Mouse (Mus musculus): Measurements from ENCODE around the gene Irgq.
A peak's percentile ranks its signal among the peaks of the same experiment; 100 is the strongest.

The Irgq gene

GRCm38 (mm10) chr7:24546634-24547389 is 16.3 kb downstream of the Irgq start:
- peak; percentile 98 to 99 for DNase-seq (ENCODE audit: low spot score in 2 of 2)

GRCm38 (mm10) chr7:24547534-24548036 is 17.1 kb downstream of the Irgq start:
- no peak for DNase-seq (ENCODE audit: low spot score in 2 of 2)

- DNase-seq (ENCODE audit: low spot score in 2 of 2): no peak
These were observed 21.7 kb downstream of the Irgq start for GRCm38 (mm10) chr7:24551985-24552759.

- DNase-seq (ENCODE audit: low spot score in 2 of 2): no peak
These were observed 25.3 kb downstream of the Irgq start for GRCm38 (mm10) chr7:24555786-24556185.

GRCm38 (mm10) chr7:24561450-24561849 is 31.0 kb downstream of the Irgq start:
- no peak for DNase-seq (ENCODE audit: low spot score in 2 of 2)

GRCm38 (mm10) chr7:24563191-24563836 is 32.8 kb downstream of the Irgq start:
- no peak for DNase-seq (ENCODE audit: low spot score in 2 of 2)

GRCm38 (mm10) chr7:24563837-24564206 is 33.3 kb downstream of the Irgq start:
- DNase-seq (ENCODE audit: low spot score in 2 of 2): no peak

- peak; percentile 58 to 81 for DNase-seq (ENCODE audit: low spot score in 2 of 2)
These were observed 34.2 kb downstream of the Irgq start for GRCm38 (mm10) chr7:24564607-24565265.

- no peak for DNase-seq (ENCODE audit: low spot score in 2 of 2)
These were observed 35.1 kb downstream of the Irgq start for GRCm38 (mm10) chr7:24565627-24566026.

- no peak for DNase-seq (ENCODE audit: low spot score in 2 of 2)
These were observed 35.7 kb downstream of the Irgq start for GRCm38 (mm10) chr7:24566206-24566605.

GRCm38 (mm10) chr7:24568512-24568911 is 38.0 kb downstream of the Irgq start:
- DNase-seq (ENCODE audit: low spot score in 2 of 2): no peak

GRCm38 (mm10) chr7:24571071-24571470 is 40.6 kb downstream of the Irgq start:
- no peak for DNase-seq (ENCODE audit: low spot score in 2 of 2)

- DNase-seq (ENCODE audit: low spot score in 2 of 2): no peak
These were observed 42.0 kb downstream of the Irgq start for GRCm38 (mm10) chr7:24572455-24572854.

GRCm38 (mm10) chr7:24574224-24574796 is 43.8 kb downstream of the Irgq start:
- DNase-seq (ENCODE audit: low spot score in 2 of 2): no peak

GRCm38 (mm10) chr7:24577811-24578210 is 47.3 kb downstream of the Irgq start:
- no peak for DNase-seq (ENCODE audit: low spot score in 2 of 2)

GRCm38 (mm10) chr7:24584876-24585275 is 54.4 kb downstream of the Irgq start:
- no peak for DNase-seq (ENCODE audit: low spot score in 2 of 2)

GRCm38 (mm10) chr7:24585995-24586394 is 55.5 kb downstream of the Irgq start:
- no peak for DNase-seq (ENCODE audit: low spot score in 2 of 2)

GRCm38 (mm10) chr7:24586828-24587227 is 56.3 kb downstream of the Irgq start:
- DNase-seq (ENCODE audit: low spot score in 2 of 2): no peak

- peak; percentile 70 to 77 for DNase-seq (ENCODE audit: low spot score in 2 of 2)
These were observed 57.0 kb downstream of the Irgq start, which contains the start of the genes Ethe1 and Zfp575 for GRCm38 (mm10) chr7:24587330-24588105. Gene Ethe1 (plus strand): TSS chr7:24587543. Gene Zfp575 (minus strand): TSS chr7:24587641.

All from cerebellum, postnatal 4 days (tissue).